Mouse (Mus musculus) lung, adult 18-20 months (tissue): ENCODE measurements around the gene Ubtfl1.
"Not testable (repeated sequence)": the region's sequence is repeated elsewhere in the genome, so short reads cannot be mapped to it uniquely, and the experiment has no call there.

Source experiments
- DNase-seq, 2 experiments: peaks; one replicate each; pipeline ENCODE4 v3.0.0; 2022; ENCODE audit warnings: mixed read lengths in 2 of 2

The Ubtfl1 gene

GRCm38 (mm10) chr9:18404118-18404517 is at the start of gene Ubtfl1:
Ubtfl1 (plus strand) TSS chr9:18404418.
- DNase-seq: no peak

DNA sequence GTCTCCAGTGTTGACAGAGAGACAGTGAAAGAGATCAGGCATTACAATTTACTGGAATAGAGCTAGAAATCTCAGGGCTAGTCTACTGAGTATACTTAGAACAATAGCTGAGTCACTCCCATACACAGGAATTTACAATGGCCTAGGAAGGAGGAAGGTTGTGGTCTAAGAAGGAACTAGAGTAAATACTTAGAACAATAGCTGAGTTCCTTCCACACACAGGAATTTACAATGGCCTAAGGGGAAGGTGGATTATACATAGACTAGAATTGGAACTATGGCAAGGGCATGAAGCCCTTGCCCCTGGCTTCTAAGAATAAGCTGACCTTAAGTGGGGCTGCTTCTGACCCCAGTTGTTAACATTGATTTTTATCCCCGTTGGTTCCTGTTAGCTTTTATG is 31.2 kb upstream of the Ubtfl1 start:
- DNase-seq: not testable (repeated sequence)

GRCm38 (mm10) chr9:18385782-18386181 is 18.4 kb upstream of the Ubtfl1 start:
- DNase-seq: no peak

DNA sequence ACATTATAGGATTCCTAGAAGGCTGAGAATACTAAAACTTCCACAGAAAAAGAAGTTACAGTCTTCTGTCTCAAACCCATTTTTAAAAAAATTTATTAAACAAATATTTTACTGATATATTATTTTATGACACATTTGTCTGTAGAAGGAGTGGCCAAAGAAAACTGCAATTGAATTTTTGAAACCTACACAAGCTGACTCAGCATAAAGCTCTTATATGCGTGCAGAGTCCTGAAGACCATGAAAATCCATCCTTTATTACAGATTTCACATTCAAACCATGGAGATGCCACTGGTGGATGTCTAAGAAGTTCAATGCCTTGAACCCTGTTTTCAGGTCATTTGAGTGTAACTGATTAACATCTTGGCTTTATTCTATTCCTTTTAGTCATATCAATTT is 4.6 kb upstream of the Ubtfl1 start:
- DNase-seq: no peak

DNA sequence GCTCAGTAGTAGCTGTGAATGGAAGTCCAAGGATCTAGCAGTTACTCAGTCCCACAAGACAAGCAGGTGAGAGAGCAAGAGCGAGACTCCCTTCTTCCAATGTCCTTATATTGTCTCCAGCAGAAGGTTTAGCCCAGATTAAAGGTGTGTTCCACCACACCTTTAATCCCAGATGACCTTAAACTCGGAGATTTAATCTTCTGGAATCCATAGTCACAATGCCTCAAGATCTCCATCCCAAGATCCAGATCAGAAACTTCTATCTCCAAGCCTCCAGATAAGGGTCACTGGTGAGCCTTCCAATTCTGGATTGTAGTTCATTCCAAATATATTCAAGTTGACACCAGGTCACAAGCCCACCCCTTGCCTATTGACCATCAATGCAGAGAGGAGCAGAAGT is 1.3 kb upstream of the Ubtfl1 start, which contains the start of gene Naalad2:
Gene Naalad2 (minus strand): TSS at position 101 of the 400 bp plus-strand sequence.
- DNase-seq: not testable (repeated sequence)

GRCm38 (mm10) chr9:18412371-18412770 is 8.2 kb downstream of the Ubtfl1 start:
- DNase-seq: not testable (repeated sequence)

- DNase-seq: no peak
These were observed 26.1 kb downstream of the Ubtfl1 start, which contains the start of gene Mbd3l2 for GRCm38 (mm10) chr9:18430354-18430753. Mbd3l2 (plus strand) TSS chr9:18430654.

- DNase-seq: no peak
These were observed 27.5 kb downstream of the Ubtfl1 start for GRCm38 (mm10) chr9:18431687-18432086.

DNA sequence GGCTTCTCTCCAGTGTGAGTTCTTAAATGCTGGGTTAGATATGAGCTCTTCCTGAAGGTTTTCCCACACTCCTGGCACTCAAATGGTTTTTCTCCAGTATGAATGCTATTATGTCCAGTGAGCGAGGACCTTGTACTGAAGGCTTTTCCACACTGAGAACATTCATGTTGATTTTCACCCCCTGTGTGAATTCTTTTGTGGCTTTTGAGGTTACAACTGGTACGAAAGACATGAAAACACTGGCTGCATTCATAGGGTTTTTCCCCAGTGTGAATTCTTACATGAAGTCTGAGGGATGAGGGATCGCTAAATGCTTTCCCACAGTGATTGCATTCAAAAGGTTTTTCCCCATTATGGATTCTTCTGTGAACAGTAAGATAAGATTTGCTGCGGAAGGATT is 52.3 kb downstream of the Ubtfl1 start:
- no peak for DNase-seq
